Mouse (Mus musculus) right cerebral cortex, adult 18-20 months (tissue): ENCODE measurements around the gene Frem1.

Source experiments
- DNase-seq: peaks from one replicate; pipeline ENCODE4 v3.0.0; 2022; ENCODE audit warnings: mixed read lengths

The Frem1 gene

DNA sequence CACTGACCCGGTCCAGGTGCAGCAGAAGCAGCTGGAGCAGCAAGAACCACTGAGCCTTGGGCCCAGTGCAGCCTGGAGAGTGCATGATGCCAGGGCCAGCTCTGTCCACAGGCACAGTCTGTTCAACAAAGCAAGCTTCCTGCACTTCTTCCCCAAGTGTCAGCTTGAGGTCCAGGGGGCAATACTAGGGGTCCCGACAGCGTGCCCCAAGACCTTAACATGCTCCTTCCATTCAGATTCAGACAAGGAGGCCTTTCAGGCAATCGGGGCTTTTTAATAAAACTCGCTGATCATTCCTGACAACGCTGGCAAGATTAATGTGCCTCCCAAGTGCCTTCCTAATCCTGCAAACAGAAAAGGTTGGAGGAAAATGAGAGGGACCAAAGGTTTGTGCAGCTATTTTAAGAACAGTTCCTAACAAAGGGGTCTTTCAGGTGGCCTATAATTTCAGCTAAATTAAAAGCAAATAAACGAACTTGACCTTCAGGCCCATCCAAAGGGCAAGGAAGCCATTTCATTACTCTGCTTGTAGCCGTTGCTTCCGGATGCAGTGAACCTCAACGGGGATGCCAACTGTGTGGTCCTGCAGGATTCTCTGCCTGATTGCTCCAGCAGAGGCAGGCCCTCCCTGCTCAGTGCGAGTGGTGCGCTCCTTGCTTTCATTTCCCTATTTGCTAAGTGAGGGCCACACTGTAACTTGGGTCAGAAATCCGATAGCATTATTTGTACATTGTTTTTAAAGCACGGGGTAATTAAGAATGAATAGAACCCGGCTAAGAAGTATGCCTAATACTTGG lies 31.2 kb downstream of the Frem1 start:
- DNase-seq, result no peak

DNA sequence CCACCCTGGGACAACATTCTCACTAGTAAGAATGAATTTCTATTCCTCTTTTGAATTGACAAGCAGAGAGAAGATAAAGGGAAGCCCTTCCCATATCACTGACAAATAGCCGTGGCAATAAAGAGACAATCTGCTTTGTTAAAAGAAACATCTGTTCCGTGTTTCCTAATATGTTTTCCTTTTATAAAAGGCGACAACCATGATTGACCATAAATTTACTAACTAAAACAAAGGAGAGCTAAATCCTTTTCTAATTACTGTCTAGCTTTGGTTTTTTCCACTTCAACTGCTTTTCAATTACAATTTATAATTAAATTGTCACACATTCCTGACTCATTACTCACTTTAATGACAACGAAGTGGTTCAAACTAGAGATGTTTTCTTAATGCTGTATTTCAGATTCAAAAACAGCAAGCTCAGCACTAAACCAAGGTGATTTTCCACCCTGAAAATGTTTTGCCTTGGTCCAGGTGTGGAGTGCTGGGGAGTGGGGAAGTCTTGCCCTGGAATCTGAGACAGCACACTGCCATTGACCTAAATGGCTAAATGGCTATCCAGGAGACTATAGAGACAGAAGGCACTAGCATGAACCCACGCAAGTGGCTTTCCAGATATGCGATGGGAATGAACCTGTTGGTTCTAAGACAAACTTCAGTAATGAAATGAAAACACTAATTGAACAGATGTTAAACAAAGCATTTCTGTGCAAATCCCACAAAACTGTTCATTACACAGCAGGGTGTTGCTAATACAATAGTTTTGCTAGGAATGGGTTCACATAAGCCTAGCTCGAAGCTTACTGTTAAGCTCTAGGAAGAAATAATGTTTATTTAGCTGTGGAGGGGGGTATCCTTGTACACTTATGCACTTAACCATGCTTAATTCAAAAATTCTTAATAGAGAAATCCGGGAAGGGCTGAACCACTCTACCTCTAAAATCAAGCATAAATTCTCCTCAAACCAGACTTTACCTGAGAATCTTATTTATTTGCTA lies 33.7 kb downstream of the Frem1 start:
- no peak for DNase-seq

DNA sequence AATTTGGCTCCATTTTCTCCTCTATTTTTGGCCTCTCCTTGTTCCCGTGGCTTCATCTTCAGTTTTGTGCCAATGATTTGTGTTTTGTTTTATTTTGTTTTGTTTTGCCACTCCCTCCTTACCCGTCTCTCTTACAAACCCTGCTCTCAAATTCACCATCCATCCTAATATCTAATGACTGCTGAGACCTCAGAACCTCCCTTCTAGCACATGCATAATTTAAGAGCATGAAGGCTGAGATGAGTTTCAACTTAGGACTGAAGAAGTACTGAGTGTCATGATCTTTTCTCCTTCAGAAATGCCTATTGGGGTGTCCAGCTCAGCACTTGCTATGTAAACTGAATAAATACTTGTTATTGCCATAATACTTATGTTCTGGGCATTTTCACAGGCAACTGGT lies 37.6 kb downstream of the Frem1 start:
- no peak for DNase-seq

DNA sequence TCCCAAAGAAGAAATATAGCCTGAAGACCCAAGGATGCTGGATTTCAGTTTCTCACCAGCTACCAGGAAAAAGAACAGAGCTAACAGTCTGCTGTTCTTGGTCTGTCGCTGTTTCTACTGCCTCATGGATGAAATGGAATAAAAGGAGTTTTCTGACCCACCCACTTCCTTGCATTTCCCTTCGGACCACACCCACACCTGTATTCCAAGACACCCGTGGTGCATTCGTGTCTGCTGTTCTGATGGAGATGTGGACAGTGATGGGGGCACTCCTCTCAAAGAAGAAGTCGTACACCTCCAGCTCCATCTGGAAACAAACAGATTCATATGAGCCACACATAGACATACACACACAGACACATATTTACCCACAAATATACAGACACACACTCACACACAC lies 48.1 kb downstream of the Frem1 start:
- no peak for DNase-seq

DNA sequence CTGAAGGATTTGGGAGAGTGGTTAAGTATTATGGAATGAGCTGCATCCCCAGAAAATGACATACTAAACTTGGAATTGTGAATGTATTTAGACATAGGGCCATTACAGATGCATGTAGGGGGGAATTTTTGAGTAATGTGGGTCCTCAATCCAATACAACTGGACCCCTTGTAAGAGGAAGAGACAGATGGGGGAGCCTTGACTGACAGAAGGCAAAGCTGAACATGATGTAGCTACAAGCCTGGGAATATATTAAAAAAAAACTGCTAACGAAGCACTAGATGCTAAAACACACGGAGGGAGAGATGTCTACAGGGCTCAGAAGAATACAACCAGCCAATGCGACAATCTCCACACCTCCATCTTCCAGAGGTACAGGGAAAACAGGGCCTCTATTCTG lies 60.1 kb downstream of the Frem1 start:
- no peak for DNase-seq

DNA sequence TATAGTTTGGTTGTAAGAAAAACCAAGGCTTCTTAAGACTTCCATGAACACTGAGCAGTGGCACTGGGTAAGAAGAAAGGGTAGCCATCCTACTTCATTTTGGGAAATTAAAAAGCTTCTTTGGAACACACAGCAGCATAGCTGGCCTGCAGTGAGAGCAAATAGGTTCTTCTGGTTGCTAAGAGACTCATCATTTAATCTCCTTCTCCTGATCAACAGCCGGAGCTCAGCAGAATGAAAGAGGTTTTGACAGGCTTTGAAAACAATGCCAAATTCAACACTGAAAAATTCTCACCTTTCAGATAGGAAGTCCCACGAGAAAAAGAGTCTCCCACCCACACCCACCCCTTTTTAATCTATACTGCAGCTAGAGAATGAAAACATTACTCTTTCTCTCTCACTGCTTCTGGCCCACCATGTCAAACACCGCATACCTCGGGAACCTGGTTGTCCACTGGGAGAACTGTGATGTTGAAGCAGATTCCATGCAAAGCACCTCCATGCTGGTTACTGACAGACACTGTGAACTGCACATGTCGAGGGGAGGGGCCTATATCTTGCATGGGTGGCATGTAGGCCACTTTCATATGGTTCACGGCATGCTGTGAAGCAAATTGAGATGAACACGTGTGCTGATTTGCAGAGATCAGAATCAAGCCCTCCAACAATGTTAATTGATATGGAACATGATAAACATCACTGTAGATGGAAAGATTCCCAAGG lies 61.0 kb downstream of the Frem1 start:
- no peak for DNase-seq

DNA sequence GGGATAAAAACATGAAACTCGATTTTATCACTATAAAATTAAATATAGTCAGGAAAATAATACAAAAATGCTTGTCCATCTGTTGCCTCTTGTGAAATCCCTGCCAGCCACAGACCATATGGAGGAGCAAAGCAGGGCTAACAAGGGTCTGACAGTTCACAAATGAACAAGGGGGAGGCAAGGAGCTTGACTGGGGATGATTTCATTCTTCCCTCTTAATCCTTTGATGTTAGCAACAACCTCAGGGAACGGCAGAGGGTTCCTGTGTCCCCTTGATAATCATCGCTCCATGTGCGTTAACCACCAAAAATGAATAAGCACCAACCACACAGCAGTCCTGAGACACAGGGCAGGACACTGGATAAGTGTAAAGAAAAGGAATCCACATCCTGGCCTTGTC lies 79.8 kb downstream of the Frem1 start:
- DNase-seq, result no peak

DNA sequence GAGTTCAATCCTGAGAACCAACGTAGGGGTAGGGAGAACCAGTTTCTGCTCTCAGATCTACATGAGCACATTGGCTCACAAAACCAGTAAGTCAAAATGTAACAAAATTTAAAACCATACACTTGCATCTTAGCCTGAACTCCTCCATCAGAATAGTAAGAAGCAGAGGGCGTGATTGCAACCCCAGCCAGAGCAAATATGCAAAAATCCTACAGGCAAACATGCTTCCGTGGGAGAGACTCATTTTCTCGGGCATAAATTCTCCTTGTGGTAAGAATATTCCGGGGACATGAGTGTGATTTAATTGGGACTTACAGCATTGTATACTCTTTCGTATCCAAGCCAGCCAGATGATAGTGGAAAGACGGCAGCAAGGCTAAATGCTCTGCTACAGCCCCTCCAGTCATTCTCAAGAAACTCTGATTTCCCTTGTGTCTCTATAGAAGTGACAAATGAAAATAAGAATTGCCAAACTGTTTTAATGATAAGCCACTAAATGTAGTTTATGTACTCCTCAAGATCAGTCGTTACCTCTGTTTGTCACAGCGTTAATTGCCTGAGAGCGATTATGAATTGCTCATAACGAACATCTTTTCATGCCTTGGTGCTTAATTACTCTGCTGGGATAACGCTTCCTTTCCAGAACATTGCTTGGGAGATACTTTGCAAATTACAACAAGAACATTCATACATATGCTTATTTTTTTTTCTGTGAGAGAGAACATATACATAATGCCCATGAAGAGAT lies 81.1 kb downstream of the Frem1 start:
- DNase-seq, result peak; percentile 20

DNA sequence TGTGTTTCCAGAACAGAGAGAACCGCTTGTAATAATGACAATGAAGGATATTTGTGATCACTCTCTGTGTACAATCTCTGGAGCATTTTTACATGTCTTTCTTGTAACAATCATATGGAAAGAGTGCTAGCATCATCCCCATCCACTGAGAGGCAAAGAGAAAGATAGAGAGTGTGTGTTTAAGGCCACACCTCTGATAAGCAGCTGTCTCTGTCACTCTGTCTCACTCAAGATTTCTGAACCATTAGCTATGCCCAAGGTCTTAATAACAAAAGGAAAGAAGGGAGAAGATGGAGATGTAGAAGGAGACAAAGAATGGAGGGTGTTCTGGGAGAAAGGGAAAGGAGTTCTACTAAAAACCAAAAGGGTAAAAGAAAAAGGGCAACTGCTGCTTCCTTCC lies 91.1 kb downstream of the Frem1 start:
- no peak for DNase-seq

DNA sequence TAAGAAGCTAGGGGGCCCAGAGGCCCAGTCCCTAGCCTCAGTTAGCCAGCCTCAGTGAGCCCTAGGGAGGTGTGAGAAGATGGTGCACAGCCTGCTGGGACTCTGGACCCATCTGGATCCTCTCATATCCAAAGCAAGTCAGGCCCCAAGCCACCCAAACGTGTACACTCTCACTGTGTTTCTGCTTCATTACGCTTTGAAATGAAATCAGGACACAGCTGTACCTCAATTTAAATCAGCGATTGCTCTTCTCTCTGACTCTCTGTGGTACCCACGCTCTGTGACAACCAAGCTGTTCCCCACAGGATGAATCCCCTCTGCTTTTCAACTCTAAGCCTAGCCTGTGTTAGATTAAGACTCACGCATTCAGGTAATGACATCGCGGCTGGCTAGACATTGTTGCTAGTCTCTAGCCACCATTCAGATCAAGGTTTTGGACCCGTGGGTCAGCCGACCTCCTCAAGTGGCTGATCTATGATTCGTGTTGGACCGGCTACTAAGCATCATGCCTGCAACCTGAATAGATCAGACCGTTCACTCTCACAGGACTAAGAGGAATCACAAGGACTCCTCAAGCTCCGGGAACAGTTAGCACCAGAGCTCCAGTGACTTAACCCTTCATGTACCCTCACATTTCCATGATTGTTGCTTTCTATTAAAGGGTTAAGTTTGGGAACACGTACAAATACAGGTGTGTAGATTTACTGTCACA lies 94.2 kb downstream of the Frem1 start:
- DNase-seq, result peak; percentile 29

DNA sequence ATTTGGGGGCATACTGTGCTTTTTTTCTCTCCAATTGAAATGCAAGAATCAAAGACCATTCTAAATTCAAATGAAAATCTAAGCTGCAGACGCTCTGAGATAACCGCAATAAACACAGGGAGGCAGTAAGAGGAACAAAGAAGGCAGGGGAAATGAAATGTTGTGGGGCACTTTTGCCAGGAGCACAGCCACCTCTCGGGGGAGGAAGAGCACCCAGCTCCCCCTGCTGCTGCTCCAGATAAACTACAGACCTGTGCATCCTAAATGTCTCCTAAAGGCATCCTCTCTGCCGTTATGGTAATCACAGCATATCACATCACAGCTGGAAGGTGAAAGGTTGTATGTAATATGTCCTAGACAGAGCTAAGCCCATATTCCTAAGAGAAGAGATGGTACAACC lies 98.1 kb downstream of the Frem1 start:
- no peak for DNase-seq

DNA sequence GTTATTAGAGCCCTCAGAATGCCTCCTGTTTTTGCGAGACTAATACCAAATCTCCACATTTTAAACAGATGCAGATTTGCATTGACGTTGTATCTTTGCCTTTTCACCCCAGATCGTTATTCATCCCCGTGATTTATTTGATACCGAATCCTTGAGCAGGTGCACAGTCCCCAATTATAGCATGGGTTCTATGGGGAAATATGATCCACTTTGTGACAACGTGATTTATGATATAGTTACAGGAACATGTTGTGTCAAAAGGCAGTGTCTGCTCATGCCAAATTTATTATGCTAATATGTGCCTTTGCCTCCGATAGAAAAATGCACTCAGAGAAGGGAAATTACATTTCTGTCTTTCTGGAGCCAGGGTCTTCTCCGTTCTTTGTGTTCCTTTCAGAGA lies 102.6 kb downstream of the Frem1 start:
- no peak for DNase-seq

DNA sequence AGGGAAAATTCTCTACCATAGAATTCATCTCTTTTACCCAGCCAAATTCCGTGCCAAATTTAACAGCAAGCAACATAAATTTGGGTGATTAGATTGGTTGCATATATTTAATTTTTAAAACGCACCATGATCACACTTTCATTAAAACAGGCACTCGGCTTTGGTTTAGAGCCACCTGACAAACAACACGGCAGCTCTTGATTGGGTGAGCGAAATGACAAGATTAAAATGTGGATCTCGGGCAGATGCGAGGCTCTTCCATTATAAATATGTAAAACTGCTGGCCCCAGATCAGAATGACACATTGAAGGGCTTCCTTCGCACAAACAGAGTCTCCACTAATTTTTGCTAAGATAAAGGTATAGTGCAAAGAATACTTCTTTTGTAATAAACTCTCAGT lies 105.4 kb downstream of the Frem1 start:
- DNase-seq, result peak; percentile 19

DNA sequence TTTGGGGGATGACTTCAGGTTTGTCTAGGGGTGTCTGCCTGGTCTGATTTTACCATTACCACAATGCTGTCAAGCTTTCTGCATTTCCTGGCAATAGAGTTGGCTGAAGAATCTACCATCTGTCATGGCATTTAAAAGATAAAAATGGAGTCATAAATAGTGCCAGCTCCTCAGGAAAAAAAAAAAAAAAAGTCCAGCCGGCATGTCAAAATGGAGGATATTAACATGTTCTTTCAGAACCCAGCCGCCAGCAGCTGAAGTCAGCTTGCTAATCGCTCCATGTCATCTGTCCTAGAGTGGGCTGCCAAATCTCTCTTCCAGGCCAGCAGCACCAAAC lies 105.9 kb downstream of the Frem1 start:
- DNase-seq, result peak; percentile 67

DNA sequence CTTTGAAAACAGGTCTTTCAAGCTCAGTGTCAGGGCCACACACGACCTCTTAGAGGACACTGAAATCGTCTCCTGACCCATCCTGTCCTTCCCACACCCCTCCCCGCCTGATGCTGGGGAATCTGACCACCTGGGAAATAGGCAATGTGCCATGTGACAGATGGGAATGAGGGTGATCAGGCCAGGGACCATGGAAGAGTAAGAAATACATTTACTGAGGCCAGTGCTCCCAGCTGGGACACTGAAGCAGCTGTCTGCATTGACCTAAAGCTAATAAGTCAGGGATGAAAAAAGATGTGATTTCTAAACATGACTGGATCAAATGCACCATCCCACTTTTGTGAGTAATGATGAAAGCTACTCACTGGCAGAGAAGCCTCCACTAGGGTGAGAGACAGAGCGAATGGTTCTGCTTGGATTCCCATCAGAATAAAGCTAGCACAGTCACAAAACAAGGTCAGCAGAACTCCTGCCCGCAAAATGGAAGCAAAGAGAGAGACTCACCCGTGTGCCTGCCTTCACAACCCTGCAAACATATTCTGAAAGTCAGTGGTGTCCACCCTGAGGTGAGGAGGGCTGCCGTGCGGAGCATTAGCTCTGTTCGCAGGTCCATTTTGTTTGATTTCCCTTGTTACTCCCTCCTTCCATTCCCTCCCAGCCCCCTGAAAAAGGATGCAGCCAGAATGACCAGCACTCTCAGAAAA lies 106.4 kb downstream of the Frem1 start:
- DNase-seq, result no peak

DNA sequence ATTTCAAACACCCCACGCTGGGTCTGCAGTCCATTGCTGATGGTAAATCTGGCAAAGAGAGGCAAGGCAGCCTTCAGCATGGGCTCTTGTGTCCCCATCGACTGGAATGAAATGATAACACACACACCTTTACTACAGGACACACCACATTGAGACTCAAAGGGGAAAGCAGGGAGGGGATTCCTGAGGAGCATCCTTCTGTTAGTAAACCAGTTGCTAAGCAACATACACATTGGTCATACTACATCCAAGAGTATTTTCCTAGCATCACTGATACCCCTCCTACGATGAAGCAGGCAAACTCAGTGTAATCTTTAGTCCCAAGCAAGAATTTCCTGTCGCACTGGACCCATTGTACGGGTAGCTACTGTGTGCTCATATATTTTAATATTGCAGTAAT lies 111.5 kb downstream of the Frem1 start:
- no peak for DNase-seq

DNA sequence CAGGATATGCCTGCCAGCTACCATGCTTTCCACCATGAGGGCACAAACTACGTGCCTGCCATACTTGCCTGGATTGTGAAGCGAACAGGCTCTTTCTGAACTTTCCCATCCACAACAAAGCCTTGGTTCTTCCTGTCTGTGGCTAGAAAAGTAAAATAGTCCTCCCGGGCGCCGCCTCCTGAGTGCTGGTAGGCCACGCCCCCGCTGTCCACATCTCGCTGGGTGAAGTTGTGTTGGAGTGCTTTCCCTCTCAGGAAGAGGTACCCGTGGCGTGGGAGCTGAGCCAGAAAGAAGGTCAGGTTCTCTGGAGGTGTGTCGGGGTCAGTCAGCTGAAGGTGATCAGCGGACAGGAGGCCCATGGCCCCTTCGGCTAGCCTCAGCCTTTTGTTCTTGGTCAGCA lies 111.9 kb downstream of the Frem1 start:
- DNase-seq, result no peak

DNA sequence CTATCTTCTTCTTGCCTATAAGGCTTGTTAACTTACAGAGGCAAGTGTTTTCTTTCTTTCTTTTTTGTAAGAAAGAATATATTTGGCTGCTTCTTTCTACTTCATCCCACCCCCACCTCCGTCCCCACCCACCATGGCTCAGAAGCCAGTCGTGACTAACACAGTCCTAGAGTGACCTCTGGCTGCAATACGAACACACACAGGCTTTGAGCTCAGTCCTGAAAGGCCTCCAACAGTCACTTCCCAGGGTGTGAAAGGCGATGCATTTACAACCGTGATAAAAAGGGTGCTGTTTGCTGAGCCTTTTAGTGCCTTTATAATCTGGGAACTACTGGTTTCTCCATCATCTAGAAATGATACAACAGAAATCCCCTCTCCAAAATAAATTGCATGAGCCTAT lies 117.8 kb downstream of the Frem1 start:
- peak; percentile 34 for DNase-seq

DNA sequence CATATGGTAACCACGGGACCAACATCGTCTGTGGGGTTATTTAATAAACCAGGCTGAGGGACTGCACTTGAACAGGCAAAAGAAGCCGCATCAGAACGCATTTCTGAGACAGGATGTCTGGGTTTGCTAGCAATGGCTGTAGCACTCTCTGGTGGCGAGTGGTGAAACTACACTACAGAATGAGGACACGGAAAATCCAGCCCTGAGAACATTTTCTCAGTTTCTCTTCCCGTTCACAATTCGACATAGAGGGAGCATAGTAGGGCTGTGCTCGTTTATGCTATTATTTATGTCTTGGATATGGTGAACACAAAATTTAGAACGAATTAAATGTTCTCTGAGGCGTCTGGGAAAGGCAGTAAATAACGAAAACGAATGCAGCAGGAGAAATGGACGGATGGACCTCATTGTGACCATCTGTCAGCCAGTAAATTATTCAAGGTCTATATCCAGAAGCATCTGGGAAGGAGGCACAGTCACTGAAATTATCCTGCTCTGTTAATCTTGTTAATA lies 118.4 kb downstream of the Frem1 start:
- DNase-seq, result peak; percentile 82

DNA sequence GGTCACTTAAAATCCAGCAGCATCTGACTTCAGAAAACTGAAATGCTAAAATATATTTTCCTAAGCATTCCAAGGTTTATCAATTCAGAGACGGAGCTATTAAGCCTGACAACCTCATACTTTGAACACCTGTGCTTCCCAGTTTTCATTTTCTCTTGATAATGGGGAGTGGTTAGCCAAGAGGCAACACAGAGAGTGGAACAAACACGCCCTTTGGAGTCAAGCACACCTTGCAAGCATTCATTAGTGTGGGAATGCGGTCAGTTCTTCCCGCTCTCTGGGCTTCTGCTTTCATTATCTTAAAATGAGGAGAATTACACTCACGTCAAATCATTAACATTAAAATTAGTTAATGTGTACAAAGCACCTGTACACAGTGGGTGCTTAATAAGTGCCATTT lies 122.1 kb downstream of the Frem1 start:
- DNase-seq, result no peak

DNA sequence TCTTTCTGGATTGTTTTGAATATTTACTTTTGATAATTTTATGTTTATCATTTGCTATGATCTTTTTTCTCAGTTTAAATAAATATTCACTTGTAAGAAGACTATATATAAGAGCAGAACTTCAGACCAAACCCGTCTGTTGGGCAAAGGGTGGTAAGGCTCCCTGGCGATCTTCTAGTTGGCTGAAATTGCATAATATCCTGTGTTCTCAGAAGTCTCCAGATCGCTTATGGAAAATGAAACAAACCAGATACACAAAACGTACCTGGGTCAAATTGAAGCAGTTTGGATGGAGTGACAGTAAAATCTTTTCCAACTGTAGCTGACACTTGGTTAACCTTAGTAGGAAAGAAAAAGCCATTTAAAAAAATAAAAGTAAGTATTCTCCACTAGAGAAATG lies 130.2 kb downstream of the Frem1 start:
- no peak for DNase-seq
